Mouse (Mus musculus) liver, embryonic 13.5 days (tissue): ENCODE data around the gene Pcid2. TPM values are rescaled to one million over a fixed set of nuclear protein-coding genes. Genes with fewer than 3 reads are reported as not detected.
"Not testable (repeated sequence)": the region's sequence is repeated elsewhere in the genome, so short reads cannot be mapped to it uniquely, and the experiment has no call there.

Experiments
- ATAC-seq: fragments of 200-750 bp; cut with Nextera tagmentation; 2 replicates; pipeline ENCODE4 v1.8.0; 2017; ENCODE audit warnings: low read depth, mild to moderate bottlenecking, moderate number of reproducible peaks, moderate library complexity
- DNase-seq: peaks from one replicate; pipeline ENCODE4 v3.0.0; 2022
- H3K27ac ChIP-seq: fragments of 300-500 bp; sonication (generic); 2 replicates; pipeline ENCODE4 v1.5.1; 2015; ENCODE audit warnings: moderate library complexity, mild to moderate bottlenecking, inconsistent platforms
- H3K27me3 ChIP-seq: fragments of 300-500 bp; sonication (generic); 2 replicates; pipeline ENCODE4 v1.6.1; 2015; ENCODE audit warnings: mild to moderate bottlenecking, inconsistent platforms
- H3K36me3 ChIP-seq: fragments of 300-500 bp; sonication (generic); 2 replicates; pipeline ENCODE4 v1.6.1; 2015; ENCODE audit warnings: mild to moderate bottlenecking, inconsistent platforms
- H3K4me1 ChIP-seq: fragments of 300-500 bp; sonication (generic); replicated peaks from 2 replicates; pipeline ENCODE4 v1.6.1; 2015; ENCODE audit warnings: inconsistent platforms
- H3K4me2 ChIP-seq: fragments of 300-500 bp; sonication (generic); 2 replicates; pipeline ENCODE4 v1.6.1; 2015; ENCODE audit warnings: inconsistent platforms, mild to moderate bottlenecking, moderate library complexity
- H3K4me3 ChIP-seq: fragments of 300-500 bp; sonication (generic); replicated peaks from 2 replicates; pipeline ENCODE4 v1.5.1; 2015; ENCODE audit warnings: mild to moderate bottlenecking, inconsistent platforms
- H3K9ac ChIP-seq: fragments of 300-500 bp; sonication (generic); 2 replicates; pipeline ENCODE4 v1.6.1; 2015; ENCODE audit warnings: mild to moderate bottlenecking, inconsistent platforms
- H3K9me3 ChIP-seq: fragments of 300-500 bp; sonication (generic); replicated peaks from 2 replicates; pipeline ENCODE4 v1.6.1; 2016; ENCODE audit warnings: inconsistent platforms
- WGBS: fragments of 180-500 bp; shearing (Covaris S2); methylation state at CpG from one replicate; pipeline ENCODE4 v1.1.7; 2015; ENCODE audit not compliant: insufficient replicate concordance; 5-methylcytosine and 5-hydroxymethylcytosine counted together
- polyA plus RNA-seq: library from polyadenylated mRNA; unstranded; fragments of >200 nt; fragmentation: Nextera tagmentation; extraction: Ambion mirVana; gene quantifications from 2 replicates; pipeline ENCODE4 v1.2.1, GENCODE M21; 2015

Pcid2 gene
- polyA plus RNA-seq, 1 experiment from 2014 or later, result 19.8 TPM

DNA sequence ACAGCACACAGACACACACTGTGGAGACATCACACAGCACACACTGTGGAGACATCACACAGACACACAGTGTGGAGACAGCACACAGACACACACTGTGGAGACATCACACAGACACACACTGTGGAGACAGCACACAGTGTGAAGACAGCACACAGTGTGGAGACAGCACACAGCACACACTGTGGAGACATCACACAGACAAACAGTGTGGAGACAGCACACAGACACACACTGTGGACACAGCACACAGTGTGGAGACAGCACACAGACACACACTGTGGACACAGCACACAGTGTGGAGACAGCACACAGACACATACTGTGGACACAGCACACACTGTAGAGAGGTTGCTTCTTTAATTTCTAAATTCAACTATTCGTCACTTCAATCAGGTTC lies 29.7 kb downstream of the Pcid2 start:
- not testable (repeated sequence) for H3K4me2 ChIP-seq, H3K9ac ChIP-seq, DNase-seq, H3K9me3 ChIP-seq, H3K27me3 ChIP-seq, H3K4me3 ChIP-seq, H3K27ac ChIP-seq, H3K4me1 ChIP-seq, ATAC-seq
- peaks cover 75% of the 10 kb centered on the region for H3K36me3 ChIP-seq
- WGBS, result 87% methylated on average over 1 of the region's 1 CpGs

DNA sequence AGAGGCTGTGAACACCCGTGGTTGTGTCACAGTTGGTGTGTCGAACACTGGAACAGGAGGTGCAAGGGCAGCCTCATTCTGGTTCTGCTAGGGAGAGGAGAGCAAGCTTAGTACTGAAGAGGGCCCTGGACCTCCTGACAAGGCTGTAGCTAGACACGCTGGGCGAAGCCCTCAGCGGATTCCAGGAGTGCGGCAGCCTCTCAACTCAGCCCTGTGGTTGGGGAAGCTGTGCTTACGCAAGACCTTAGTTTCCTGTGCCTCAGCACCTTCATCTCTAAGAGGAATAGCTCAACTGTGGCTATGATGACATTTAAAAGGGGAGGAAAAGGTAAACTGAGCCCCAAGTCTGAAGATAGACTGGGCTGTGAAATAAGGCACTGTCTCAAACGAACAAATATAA lies 30.2 kb downstream of the Pcid2 start:
- 74% methylated on average over 8 of the region's 8 CpGs for whole genome bisulfite sequencing
- H3K27ac ChIP-seq, result 0 out of 2 replicates have a peak overlapping the region, but pooled peaks have one; percentile 11
- peaks cover 7% of the 10 kb centered on the region; the same call in 1 of the 2 replicates for H3K4me1 ChIP-seq
- no peaks in the 10 kb centered on the region for H3K9me3 ChIP-seq
- peaks cover 70% of the 10 kb centered on the region for H3K36me3 ChIP-seq
- H3K27me3 ChIP-seq, result no peaks in the 10 kb centered on the region
- ATAC-seq, result peak; percentile 37; the same call in 1 of the 2 replicates
- H3K4me2 ChIP-seq, result no peak overlapping the region
- no peak for DNase-seq
- no peak overlapping the region for H3K9ac ChIP-seq
- H3K4me3 ChIP-seq, result no peak overlapping the region

DNA sequence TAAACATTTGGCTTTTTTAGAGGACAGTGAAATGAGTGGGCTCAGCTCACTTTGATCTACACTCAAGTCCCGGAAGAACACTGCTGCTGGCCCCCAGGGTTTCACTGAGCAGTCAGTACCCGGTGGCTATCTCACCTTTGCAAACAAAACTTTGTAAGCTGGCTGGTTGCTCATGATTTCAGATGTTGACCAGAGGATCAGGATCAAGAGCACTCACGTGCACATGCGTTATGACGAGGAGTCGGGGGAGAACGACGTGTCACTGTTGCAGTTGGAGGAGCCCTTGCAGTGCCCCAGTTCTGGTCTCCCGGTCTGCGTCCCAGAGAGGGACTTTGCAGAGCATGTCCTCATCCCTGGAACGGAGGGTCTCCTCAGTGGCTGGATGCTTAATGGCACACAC lies 32.0 kb downstream of the Pcid2 start:
- DNase-seq (no peak), ATAC-seq (0 out of 2 replicates have a peak, but pooled peaks have one; percentile 26)
- no peak overlapping the region for H3K4me3 ChIP-seq
- no peak overlapping the region for H3K4me2 ChIP-seq
- no peaks in the 10 kb centered on the region for H3K27me3 ChIP-seq
- no peaks in the 10 kb centered on the region for H3K9me3 ChIP-seq
- no peak overlapping the region for H3K27ac ChIP-seq
- 80% methylated on average over 11 of the region's 11 CpGs for WGBS
- peaks cover 52% of the 10 kb centered on the region for H3K36me3 ChIP-seq
- H3K4me1 ChIP-seq, result peaks cover 7% of the 10 kb centered on the region; the same call in 1 of the 2 replicates
- no peak overlapping the region for H3K9ac ChIP-seq

DNA sequence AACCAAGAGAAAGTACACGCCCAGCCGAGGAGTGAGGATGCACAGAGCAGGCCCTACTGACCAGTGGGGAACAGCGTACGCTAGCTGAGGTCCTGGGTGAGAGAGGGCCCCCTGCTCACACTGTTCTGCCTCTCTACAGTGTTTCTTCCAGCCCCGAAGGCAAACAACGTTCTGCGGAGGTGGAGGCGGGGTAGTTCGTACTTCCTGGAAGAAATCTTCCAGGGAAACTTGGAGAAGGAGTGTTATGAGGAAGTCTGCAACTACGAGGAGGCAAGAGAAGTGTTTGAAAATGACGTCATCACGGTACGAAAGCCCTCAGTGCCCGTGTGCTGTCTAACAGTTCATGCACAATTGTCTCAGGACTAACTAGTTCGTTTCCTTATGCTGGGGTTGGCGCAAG lies 42.1 kb downstream of the Pcid2 start:
- Histone ChIP-seq H3K9me3 (no peaks in the 10 kb centered on the region), H3K27ac (no peak overlapping the region; the same call in 1 of the 2 replicates), H3K36me3 (no peaks in the 10 kb centered on the region), H3K4me1 (peaks cover 13% of the 10 kb centered on the region), H3K9ac (no peak overlapping the region), H3K4me2 (no peak overlapping the region), H3K27me3 (no peaks in the 10 kb centered on the region), H3K4me3 (no peak overlapping the region)
- DNase-seq, result no peak
- no peak for ATAC-seq
- WGBS, result 60% methylated on average over 16 of the region's 16 CpGs

DNA sequence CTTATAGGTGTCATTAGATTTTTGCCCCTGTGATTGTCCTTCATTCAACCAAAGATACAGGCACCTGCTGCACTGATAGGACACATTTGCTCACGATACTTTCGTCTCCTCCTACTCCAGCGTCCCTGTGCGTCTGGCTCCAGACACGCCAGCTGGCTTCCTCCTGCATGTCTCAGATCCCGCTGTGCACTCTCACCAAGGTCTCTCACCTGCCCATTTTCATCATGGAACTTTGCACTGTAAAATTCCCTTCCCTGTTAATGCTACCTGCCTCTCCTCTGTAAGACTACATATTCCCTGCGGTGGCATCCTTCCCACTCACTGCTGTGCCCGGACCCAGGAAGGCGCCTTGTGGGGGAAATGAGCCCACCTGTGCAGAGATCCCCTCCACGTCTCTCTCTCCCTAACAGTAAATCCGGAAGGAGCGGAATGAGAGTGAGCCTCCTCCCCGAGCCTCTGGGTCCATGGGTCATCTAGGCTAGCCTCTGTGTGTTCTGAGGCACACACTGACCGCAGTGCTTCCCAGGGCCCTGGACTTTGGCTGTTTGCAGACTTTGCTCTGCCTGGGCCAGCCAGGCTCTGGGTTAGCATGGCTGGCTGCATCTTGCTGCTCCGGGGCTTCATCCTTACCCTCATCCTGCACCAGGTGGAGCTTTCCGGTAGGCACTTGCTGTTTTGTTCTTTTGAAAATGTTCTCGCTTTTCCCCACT lies 44.7 kb downstream of the Pcid2 start, which contains the start of gene Proz:
Proz (plus strand) TSS at position 474 of the 710 bp plus-strand sequence.
- Histone ChIP-seq H3K9me3 (no peaks in the 10 kb centered on the region), H3K27me3 (no peaks in the 10 kb centered on the region), H3K27ac (peak within 1 kb of the TSS; percentile 73), H3K4me3 (peak within 1 kb of the TSS; percentile 47), H3K4me1 (peaks cover 17% of the 10 kb centered on the region), H3K36me3 (no peaks in the 10 kb centered on the region; the same call in 1 of the 2 replicates), H3K9ac (peak within 1 kb of the TSS; percentile 51), H3K4me2 (peak within 1 kb of the TSS; percentile 49)
- peak; percentile 67 for ATAC-seq
- no peak for DNase-seq
- WGBS, result 60% methylated on average over 17 of the region's 17 CpGs

DNA sequence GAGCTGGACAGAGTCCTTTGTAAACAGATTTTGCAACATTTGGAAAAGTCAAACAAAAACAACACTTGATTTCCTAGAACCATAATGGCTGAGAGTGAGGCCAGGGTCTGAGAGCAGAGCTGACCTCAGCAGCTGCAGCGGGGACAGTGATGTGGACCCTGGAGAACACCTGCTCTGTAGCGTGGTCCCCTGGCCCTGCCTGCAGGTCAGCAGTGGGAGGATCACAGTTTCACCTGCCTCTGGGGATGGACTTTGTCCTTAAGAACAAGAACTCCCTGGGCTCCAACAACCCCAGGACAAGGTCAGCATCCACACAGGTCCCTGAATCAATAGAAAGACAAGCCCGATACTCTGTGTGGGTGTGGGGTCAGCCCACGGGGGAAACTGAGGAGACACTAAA lies 47.9 kb downstream of the Pcid2 start:
- Histone ChIP-seq H3K27me3 (no peaks in the 10 kb centered on the region), H3K36me3 (peaks cover 5% of the 10 kb centered on the region; the same call in 1 of the 2 replicates), H3K4me3 (no peak overlapping the region), H3K27ac (peak overlapping the region; percentile 58), H3K9ac (no peak overlapping the region), H3K4me2 (no peak overlapping the region), H3K4me1 (peaks cover 9% of the 10 kb centered on the region), H3K9me3 (no peaks in the 10 kb centered on the region)
- peak; percentile 73 for ATAC-seq
- no peak for DNase-seq
- 64% methylated on average over 4 of the region's 4 CpGs for WGBS

DNA sequence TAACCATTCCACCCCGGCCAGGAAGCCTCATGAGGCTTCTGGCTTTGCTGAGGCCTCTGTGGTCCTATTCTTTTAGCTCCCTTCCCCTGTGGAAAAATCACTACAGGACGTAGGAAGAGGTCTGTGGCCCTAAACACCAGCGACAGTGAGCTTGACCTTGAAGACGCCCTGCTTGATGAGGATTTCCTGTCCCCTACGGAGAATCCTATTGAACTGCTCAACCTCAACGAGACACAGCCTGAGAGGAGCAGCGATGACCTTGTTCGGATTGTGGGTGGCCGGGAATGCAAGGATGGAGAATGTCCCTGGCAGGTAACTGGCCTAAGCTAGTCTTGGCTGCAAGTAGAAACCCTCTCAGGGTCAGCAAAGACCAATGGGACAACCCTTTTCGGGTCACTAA lies 54.7 kb downstream of the Pcid2 start:
- ATAC-seq, result no peak
- Histone ChIP-seq H3K9me3 (no peaks in the 10 kb centered on the region), H3K4me2 (no peak overlapping the region), H3K9ac (no peak overlapping the region), H3K4me1 (peaks cover 8% of the 10 kb centered on the region; the same call in 1 of the 2 replicates), H3K4me3 (no peak overlapping the region), H3K27me3 (no peaks in the 10 kb centered on the region), H3K27ac (no peak overlapping the region), H3K36me3 (peaks cover 36% of the 10 kb centered on the region)
- WGBS, result 62% methylated on average over 10 of the region's 10 CpGs
- DNase-seq, result no peak

DNA sequence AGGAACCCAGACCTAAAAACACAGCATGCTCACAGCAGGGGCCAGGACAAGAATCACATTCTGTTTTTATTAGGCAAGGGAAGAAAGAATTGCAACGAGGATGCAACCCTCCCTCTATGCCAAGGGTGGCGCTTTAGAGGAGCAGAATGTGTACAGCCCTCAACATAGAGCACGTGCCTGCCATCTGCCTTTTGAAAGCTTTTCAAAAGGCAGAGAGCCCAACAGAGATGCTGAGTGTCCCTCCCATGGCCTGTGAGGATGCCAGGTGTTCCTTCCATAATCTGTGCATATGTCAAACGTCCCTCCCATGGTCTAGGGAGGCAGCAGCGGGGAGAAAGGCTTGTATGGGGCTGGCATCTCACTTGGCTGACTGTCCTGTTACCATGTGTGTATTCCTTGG lies 57.6 kb downstream of the Pcid2 start:
- WGBS, result 61% methylated on average over 5 of the region's 5 CpGs
- no peaks in the 10 kb centered on the region for H3K27me3 ChIP-seq
- peaks cover 8% of the 10 kb centered on the region; the same call in 1 of the 2 replicates for H3K4me1 ChIP-seq
- no peak overlapping the region for H3K9ac ChIP-seq
- no peaks in the 10 kb centered on the region for H3K9me3 ChIP-seq
- ATAC-seq, result no peak
- DNase-seq, result no peak
- H3K36me3 ChIP-seq, result peaks cover 33% of the 10 kb centered on the region
- H3K4me3 ChIP-seq, result no peak overlapping the region
- no peak overlapping the region for H3K27ac ChIP-seq
- no peak overlapping the region for H3K4me2 ChIP-seq

DNA sequence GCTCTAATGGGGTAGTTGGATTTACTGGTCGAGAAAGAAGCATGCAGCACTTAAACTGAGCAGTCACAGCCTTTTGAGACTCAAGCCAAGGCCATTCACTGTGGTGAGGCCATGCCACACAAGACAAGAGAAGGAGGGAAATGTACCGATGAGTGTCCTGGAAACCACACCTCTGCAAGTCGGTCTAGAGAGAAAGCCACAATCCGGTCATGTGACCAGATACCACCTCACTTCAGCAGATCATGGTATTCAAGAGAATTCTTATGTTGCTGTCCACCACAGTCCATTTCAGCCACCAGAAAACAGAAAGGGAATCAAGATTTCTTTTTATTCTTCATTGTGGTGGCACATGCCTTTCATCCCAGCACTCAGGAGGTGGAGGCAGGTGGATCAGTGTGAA lies 63.8 kb downstream of the Pcid2 start:
- H3K27me3 ChIP-seq, result no peaks in the 10 kb centered on the region
- WGBS, result 41% methylated on average over 4 of the region's 4 CpGs
- H3K9me3 ChIP-seq, result no peaks in the 10 kb centered on the region
- H3K27ac ChIP-seq, result no peak overlapping the region
- ATAC-seq, result no peak
- H3K36me3 ChIP-seq, result peaks cover 14% of the 10 kb centered on the region
- no peak overlapping the region for H3K4me3 ChIP-seq
- DNase-seq, result no peak
- H3K4me2 ChIP-seq, result no peak overlapping the region
- peaks cover 20% of the 10 kb centered on the region for H3K4me1 ChIP-seq
- H3K9ac ChIP-seq, result no peak overlapping the region

DNA sequence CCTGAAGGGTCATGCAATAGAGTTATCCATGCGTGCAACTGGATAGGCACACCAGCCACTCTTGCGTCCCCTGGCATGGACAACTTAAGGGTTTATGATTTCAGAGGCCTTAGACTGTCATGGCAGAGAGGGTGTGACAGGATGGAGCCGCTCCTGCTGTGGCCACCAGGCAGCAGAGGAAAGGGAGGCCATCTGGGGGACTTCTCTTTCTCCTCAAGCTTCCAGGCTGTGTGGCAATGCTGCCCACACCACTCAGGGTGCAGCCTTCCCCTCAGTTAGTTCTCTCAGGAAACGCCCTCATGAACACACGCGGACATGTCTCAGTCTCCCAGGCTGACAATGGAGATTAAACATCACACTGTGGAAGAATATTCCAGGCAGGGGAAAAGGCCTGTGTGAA lies 66.2 kb downstream of the Pcid2 start:
- peaks cover 5% of the 10 kb centered on the region for H3K36me3 ChIP-seq
- DNase-seq, result no peak
- no peak for ATAC-seq
- H3K27ac ChIP-seq, result peak overlapping the region; percentile 77; the same call in 1 of the 2 replicates
- no peaks in the 10 kb centered on the region for H3K9me3 ChIP-seq
- peaks cover 26% of the 10 kb centered on the region for H3K4me1 ChIP-seq
- WGBS, result 55% methylated on average over 6 of the region's 6 CpGs
- H3K4me3 ChIP-seq, result no peak overlapping the region; the same call in 1 of the 2 replicates
- peak overlapping the region; percentile 53 for H3K4me2 ChIP-seq
- no peaks in the 10 kb centered on the region for H3K27me3 ChIP-seq
- no peak overlapping the region for H3K9ac ChIP-seq

DNA sequence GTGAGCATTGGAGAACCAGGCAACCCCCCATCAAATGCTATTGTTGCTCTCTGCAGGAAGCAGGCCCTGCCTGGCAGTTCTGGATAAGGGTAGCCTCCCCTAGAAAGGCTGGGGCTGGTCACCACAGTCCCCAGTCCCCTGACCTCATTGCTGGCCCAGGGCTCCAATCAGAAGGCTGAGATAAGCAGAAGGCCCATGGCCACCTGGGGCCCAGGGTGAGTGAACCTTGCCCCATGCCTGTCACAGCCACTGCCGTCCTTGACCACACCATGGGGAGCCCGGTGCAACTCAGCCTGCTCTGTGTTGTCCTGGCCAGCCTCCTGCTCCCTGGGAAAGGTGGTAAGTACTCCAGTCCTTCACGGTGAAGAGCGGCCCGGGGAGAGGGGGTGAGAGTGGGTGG lies 67.7 kb downstream of the Pcid2 start:
- Histone ChIP-seq H3K27ac (peak overlapping the region; percentile 77), H3K4me2 (peak overlapping the region; percentile 53), H3K27me3 (no peaks in the 10 kb centered on the region), H3K9ac (peak overlapping the region; percentile 29), H3K4me1 (peaks cover 26% of the 10 kb centered on the region), H3K4me3 (peak overlapping the region; percentile 39), H3K9me3 (no peaks in the 10 kb centered on the region), H3K36me3 (peaks cover 5% of the 10 kb centered on the region)
- peak; percentile 86 for ATAC-seq
- 15% methylated on average over 5 of the region's 5 CpGs for WGBS
- DNase-seq, result peak; percentile 15

DNA sequence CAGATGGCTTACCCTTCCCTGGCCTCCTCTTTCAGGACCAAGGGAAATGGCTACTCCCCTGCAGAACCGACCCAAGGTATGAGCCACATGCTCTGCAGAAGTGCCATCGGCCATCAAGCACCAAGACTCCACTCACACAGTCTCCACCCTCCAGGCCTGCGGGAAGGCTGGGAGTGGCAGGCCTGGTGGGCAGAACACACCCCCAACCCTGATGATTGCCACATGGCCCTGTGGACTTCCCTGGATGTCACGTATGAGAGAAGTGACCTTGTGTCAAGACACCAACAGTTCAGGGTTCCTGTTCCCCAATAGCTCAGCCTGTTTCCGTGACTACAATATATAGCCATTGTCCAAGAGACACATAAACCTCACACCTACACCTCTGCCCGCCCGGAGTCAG lies 68.2 kb downstream of the Pcid2 start, which contains the start of gene F10:
F10 (plus strand) TSS at position 294 of the 400 bp plus-strand sequence.
- peak within 1 kb of the TSS; percentile 39 for H3K4me3 ChIP-seq
- ATAC-seq, result peak; percentile 27

More for the DNA sequence above, 68.2 kb downstream of the Pcid2 start, which contains the start of gene F10:
- no peak for DNase-seq
- WGBS, result 42% methylated on average over 7 of the region's 7 CpGs
- Histone ChIP-seq H3K36me3 (peaks cover 5% of the 10 kb centered on the region), H3K27ac (peak within 1 kb of the TSS; percentile 77), H3K4me2 (peak within 1 kb of the TSS; percentile 53), H3K9ac (peak within 1 kb of the TSS; percentile 29), H3K9me3 (no peaks in the 10 kb centered on the region), H3K27me3 (no peaks in the 10 kb centered on the region), H3K4me1 (peaks cover 26% of the 10 kb centered on the region)
